Mouse (Mus musculus) liver, embryonic 13.5 days (tissue): ENCODE results near the gene Zfp14. TPM values are rescaled to one million over a fixed set of nuclear protein-coding genes. Genes with fewer than 3 reads are reported as not detected.

ENCODE experiments used
- ATAC-seq: fragments of 200-750 bp; cut with Nextera tagmentation; 2 replicates; pipeline ENCODE4 v1.8.0; 2017; ENCODE audit warnings: low read depth, mild to moderate bottlenecking, moderate number of reproducible peaks, moderate library complexity
- DNase-seq: peaks from one replicate; pipeline ENCODE4 v3.0.0; 2022
- H3K27ac ChIP-seq: fragments of 300-500 bp; sonication (generic); 2 replicates; pipeline ENCODE4 v1.5.1; 2015; ENCODE audit warnings: moderate library complexity, mild to moderate bottlenecking, inconsistent platforms
- H3K27me3 ChIP-seq: fragments of 300-500 bp; sonication (generic); 2 replicates; pipeline ENCODE4 v1.6.1; 2015; ENCODE audit warnings: mild to moderate bottlenecking, inconsistent platforms
- H3K36me3 ChIP-seq: fragments of 300-500 bp; sonication (generic); 2 replicates; pipeline ENCODE4 v1.6.1; 2015; ENCODE audit warnings: mild to moderate bottlenecking, inconsistent platforms
- H3K4me1 ChIP-seq: fragments of 300-500 bp; sonication (generic); replicated peaks from 2 replicates; pipeline ENCODE4 v1.6.1; 2015; ENCODE audit warnings: inconsistent platforms
- H3K4me2 ChIP-seq: fragments of 300-500 bp; sonication (generic); 2 replicates; pipeline ENCODE4 v1.6.1; 2015; ENCODE audit warnings: inconsistent platforms, mild to moderate bottlenecking, moderate library complexity
- H3K4me3 ChIP-seq: fragments of 300-500 bp; sonication (generic); replicated peaks from 2 replicates; pipeline ENCODE4 v1.5.1; 2015; ENCODE audit warnings: mild to moderate bottlenecking, inconsistent platforms
- H3K9ac ChIP-seq: fragments of 300-500 bp; sonication (generic); 2 replicates; pipeline ENCODE4 v1.6.1; 2015; ENCODE audit warnings: mild to moderate bottlenecking, inconsistent platforms
- H3K9me3 ChIP-seq: fragments of 300-500 bp; sonication (generic); replicated peaks from 2 replicates; pipeline ENCODE4 v1.6.1; 2016; ENCODE audit warnings: inconsistent platforms
- WGBS: fragments of 180-500 bp; shearing (Covaris S2); methylation state at CpG from one replicate; pipeline ENCODE4 v1.1.7; 2015; ENCODE audit not compliant: insufficient replicate concordance; 5-methylcytosine and 5-hydroxymethylcytosine counted together
- polyA plus RNA-seq: library from polyadenylated mRNA; unstranded; fragments of >200 nt; fragmentation: Nextera tagmentation; extraction: Ambion mirVana; gene quantifications from 2 replicates; pipeline ENCODE4 v1.2.1, GENCODE M21; 2015

The Zfp14 gene
- polyA plus RNA-seq = 0.29 and 0.41 TPM in 2 replicates

DNA sequence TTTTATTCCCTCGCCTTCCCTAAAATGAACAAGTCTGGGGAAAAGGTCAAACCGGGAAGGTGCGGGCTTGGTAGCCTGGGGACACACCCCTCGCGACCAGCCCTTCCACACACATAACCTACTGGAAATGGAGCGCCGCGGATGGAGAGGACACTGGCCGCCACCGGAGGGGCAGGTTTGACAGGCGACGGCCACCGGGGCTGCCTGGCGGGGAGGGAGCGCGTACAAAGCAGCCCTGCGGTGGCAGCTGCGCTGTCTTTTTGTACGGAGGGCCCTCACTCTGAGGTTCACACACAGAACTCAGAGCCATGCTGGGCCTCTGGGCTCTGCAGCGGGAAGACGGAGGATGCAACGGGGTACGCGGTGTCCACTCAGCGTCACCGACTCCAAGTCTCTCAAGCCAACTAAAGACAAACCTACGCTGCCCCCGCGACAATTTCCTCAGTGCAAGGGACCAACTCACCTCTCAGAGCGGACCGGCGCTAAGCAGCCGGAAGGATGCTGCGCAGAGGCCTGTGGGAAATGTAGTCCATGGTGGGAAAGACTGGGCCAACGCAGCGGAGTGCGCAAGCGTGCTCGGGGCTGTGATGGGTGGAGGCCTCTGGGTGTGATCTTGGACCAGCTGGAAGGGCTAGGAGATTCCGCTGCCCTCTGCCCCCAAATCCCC is at the start of gene Zfp14:
TSS of gene Zfp14 (minus strand) at position 499 of the 667 bp plus-strand sequence.
- Histone ChIP-seq H3K9me3 (no peaks in the 10 kb centered on the region), H3K4me3 (peak within 1 kb of the TSS; percentile 78), H3K27me3 (no peaks in the 10 kb centered on the region), H3K27ac (peak within 1 kb of the TSS; percentile 51), H3K4me1 (peaks cover 16% of the 10 kb centered on the region), H3K9ac (peak within 1 kb of the TSS; percentile 75), H3K4me2 (peak within 1 kb of the TSS; percentile 95), H3K36me3 (peaks cover 1% of the 10 kb centered on the region)
- WGBS = 1% methylated on average over 40 of the region's 40 CpGs
- DNase-seq (peak; percentile 74), ATAC-seq (peak; percentile 100)

DNA sequence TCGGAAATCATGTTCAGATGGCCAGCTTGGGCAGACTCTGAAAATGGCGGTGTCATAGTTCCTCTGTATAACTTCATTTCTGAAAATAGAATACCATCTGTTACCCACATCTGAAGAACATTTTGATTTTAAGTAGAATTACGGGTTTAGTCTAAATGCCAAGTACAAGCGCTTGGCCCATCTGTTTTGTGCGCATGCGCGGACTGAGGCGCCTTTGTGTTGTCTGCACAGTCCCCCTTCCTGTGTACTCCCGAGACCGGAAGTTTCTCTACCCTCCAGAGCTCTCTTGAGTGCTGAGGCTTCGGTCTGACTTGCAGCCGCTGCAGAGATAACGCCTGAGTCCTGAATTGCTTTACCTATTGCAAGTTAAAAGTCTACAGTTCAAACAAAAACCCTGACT is 48.1 kb upstream of the Zfp14 start:
- peaks cover 31% of the 10 kb centered on the region for H3K36me3 ChIP-seq
- no peak overlapping the region for H3K9ac ChIP-seq
- no peak overlapping the region for H3K27ac ChIP-seq
- H3K4me1 ChIP-seq = peaks cover 30% of the 10 kb centered on the region
- no peak overlapping the region for H3K4me3 ChIP-seq
- ATAC-seq (no peak), DNase-seq (no peak)
- no peaks in the 10 kb centered on the region for H3K27me3 ChIP-seq
- H3K4me2 ChIP-seq = no peak overlapping the region
- WGBS = 78% methylated on average over 13 of the region's 13 CpGs
- peaks cover 6% of the 10 kb centered on the region; the same call in 1 of the 2 replicates for H3K9me3 ChIP-seq

GRCm38 (mm10) chr7:30095551-30096125 is 44.5 kb upstream of the Zfp14 start:
- Histone ChIP-seq H3K4me1 (peaks cover 48% of the 10 kb centered on the region), H3K9ac (peak overlapping the region; percentile 62), H3K9me3 (no peaks in the 10 kb centered on the region), H3K4me3 (peak overlapping the region; percentile 74), H3K27me3 (no peaks in the 10 kb centered on the region), H3K4me2 (peak overlapping the region; percentile 81), H3K27ac (no peak overlapping the region; the same call in 1 of the 2 replicates), H3K36me3 (peaks cover 7% of the 10 kb centered on the region; the same call in 1 of the 2 replicates)
- no peak for DNase-seq
- WGBS = 19% methylated on average over 5 of the region's 5 CpGs
- ATAC-seq = no peak

GRCm38 (mm10) chr7:30094646-30095429 is 43.7 kb upstream of the Zfp14 start, which contains the start of gene Zfp260:
TSS of gene Zfp260 (plus strand) at chr7:30094777.
- Histone ChIP-seq H3K27me3 (no peaks in the 10 kb centered on the region), H3K36me3 (peaks cover 3% of the 10 kb centered on the region; the same call in 1 of the 2 replicates), H3K4me3 (peak within 1 kb of the TSS; percentile 74), H3K4me1 (peaks cover 50% of the 10 kb centered on the region), H3K27ac (peak within 1 kb of the TSS; percentile 82), H3K9me3 (no peaks in the 10 kb centered on the region), H3K9ac (peak within 1 kb of the TSS; percentile 79), H3K4me2 (peak within 1 kb of the TSS; percentile 81)
- DNase-seq (peak; percentile 76), ATAC-seq (peak; percentile 69)
- under 1% methylated on average over 26 of the region's 26 CpGs for WGBS

DNA sequence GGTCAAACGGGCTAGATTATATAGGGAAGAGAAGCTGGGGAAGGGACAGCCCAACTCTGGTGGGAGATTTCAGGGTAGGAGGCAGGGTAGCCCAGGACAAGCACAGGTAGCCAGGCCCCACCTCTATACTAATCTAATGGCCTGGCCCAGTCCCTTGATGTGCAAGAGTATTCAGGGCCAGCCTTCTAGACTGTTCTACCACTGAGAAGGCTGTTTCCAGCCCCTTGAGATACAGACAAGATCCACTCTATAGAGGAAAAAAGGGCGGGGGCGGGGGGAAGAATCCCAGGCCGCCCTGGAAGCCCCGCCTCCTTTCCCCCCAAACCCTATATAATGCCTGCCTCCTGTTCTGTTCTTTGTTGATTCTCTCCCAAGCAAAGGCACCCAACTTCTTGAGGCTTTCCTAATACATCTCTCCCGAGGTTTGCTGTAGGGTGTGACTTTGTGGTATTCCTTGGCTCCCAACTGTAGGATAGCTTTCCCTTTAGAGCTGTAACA is 42.8 kb upstream of the Zfp14 start:
- no peak for ATAC-seq
- peak overlapping the region; percentile 81 for H3K4me2 ChIP-seq
- no peaks in the 10 kb centered on the region for H3K27me3 ChIP-seq
- H3K4me3 ChIP-seq = peak overlapping the region; percentile 74
- peaks cover 58% of the 10 kb centered on the region for H3K4me1 ChIP-seq
- WGBS = 64% methylated on average over 6 of the region's 6 CpGs
- no peaks in the 10 kb centered on the region for H3K9me3 ChIP-seq
- H3K27ac ChIP-seq = no peak overlapping the region; the same call in 1 of the 2 replicates
- H3K9ac ChIP-seq = no peak overlapping the region
- no peak for DNase-seq
- H3K36me3 ChIP-seq = 0 out of 2 replicates have a peak, but pooled peaks cover 2% of the 10 kb centered on the region

GRCm38 (mm10) chr7:30092666-30093065 is 41.5 kb upstream of the Zfp14 start:
- no peaks in the 10 kb centered on the region for H3K9me3 ChIP-seq
- H3K27ac ChIP-seq = no peak overlapping the region
- no peak for DNase-seq
- H3K9ac ChIP-seq = no peak overlapping the region
- H3K4me3 ChIP-seq = no peak overlapping the region
- peaks cover 55% of the 10 kb centered on the region for H3K4me1 ChIP-seq
- no peak for ATAC-seq
- WGBS = 66% methylated on average over 9 of the region's 9 CpGs
- no peaks in the 10 kb centered on the region for H3K36me3 ChIP-seq
- H3K4me2 ChIP-seq = no peak overlapping the region
- H3K27me3 ChIP-seq = no peaks in the 10 kb centered on the region

DNA sequence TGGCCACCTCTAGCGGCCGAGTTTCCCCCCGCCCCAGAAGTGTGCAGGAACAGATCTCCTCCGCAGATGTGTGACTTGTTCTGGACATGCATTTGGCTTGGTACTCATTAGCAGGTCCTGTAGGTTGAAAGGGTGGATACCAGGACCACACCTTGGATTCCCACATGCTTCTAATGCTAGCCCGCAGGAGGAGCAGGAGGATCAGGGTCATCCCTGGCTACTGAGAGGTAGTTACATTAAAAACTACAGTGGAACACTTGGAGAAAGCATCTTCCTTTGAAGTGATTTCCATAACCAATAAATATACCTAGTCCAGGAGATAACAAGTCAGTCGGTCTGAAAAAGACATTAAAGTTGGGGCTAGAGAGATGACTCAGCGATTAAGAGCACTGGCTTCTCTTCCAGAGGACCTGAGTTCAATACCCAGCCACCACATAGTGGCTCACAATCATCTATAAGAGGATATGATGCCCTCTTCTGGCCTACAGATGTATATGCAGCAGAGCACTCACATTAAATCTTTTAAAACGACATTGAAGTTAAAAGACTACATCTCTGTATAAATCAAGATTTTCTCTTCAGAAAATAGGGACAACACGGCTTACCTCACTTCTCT is 39.9 kb upstream of the Zfp14 start:
- WGBS = 5% methylated on average over 9 of the region's 9 CpGs
- H3K9me3 ChIP-seq = no peaks in the 10 kb centered on the region
- no peak for DNase-seq

DNA sequence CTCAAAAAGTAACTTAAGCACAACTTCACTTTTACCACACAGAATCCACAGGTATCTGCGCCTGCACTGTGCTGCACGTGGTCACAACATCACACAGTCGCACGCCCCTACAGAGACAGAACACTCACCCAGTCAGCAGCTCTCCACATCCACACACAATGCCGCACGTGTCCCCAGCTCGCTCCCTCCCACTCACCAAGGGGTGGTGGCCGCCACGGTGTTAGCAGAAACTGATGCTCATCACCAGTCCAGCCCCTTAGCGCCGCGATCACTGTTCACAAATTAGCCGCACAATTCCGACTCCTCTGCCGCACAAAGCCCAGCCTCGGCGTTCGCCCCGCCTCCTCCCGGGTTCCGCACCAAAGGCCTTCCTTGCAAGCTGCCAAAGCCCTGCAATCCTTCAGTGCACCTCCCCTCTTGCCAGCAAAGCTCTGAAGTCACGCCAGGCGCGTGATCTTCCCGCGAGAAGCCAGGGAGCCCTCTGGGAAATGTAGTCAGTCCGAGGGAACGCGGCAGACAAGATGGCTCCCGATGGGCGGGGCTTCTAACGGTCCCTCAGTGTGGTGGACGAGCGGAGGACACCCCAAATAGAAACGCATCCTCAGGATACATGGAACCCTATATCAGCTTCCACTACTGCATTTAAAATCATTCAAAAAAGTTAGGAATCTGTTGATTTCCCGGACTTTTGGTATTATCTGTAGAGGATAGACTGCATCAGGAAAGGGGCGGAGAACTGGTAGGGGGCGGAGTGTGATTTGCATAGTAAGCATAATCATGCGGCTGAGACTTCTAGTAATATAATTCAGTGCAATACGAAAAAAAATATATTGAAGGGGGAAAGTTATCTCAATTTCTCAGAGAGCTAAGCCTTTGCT is 39.2 kb upstream of the Zfp14 start, which contains the start of the genes Gm26920 and Zfp566:
TSS of gene Gm26920 (minus strand) at position 319 of the 878 bp plus-strand sequence.
TSS of gene Zfp566 (minus strand) at position 436 of the 878 bp plus-strand sequence.
- under 1% methylated on average over 40 of the region's 40 CpGs for WGBS
- H3K9ac ChIP-seq = peak within 1 kb of the TSS; percentile 72
- peaks cover 36% of the 10 kb centered on the region for H3K4me1 ChIP-seq
- no peaks in the 10 kb centered on the region for H3K27me3 ChIP-seq
- peaks cover 7% of the 10 kb centered on the region for H3K36me3 ChIP-seq
- peak within 1 kb of the TSS; percentile 88 for H3K27ac ChIP-seq
- H3K4me3 ChIP-seq = peak within 1 kb of the TSS; percentile 68
- peak; percentile 92 for DNase-seq
- no peaks in the 10 kb centered on the region for H3K9me3 ChIP-seq
- peak within 1 kb of the TSS; percentile 78 for H3K4me2 ChIP-seq
- peak; percentile 93 for ATAC-seq

More for the DNA sequence above, 39.9 kb upstream of the Zfp14 start:
- H3K4me1 ChIP-seq = peaks cover 42% of the 10 kb centered on the region
- no peaks in the 10 kb centered on the region; the same call in 1 of the 2 replicates for H3K36me3 ChIP-seq
- H3K4me2 ChIP-seq = peak overlapping the region; percentile 78
- ATAC-seq = no peak
- peak overlapping the region; percentile 68 for H3K4me3 ChIP-seq
- no peaks in the 10 kb centered on the region for H3K27me3 ChIP-seq
- peak overlapping the region; percentile 55 for H3K9ac ChIP-seq
- H3K27ac ChIP-seq = peak overlapping the region; percentile 88

GRCm38 (mm10) chr7:30089405-30089804 is 38.2 kb upstream of the Zfp14 start:
- H3K27ac ChIP-seq = peak overlapping the region; percentile 15; the same call in 1 of the 2 replicates
- H3K36me3 ChIP-seq = peaks cover 16% of the 10 kb centered on the region
- ATAC-seq (no peak), DNase-seq (no peak)
- peak overlapping the region; percentile 78 for H3K4me2 ChIP-seq
- 20% methylated on average over 6 of the region's 6 CpGs for WGBS
- no peaks in the 10 kb centered on the region for H3K9me3 ChIP-seq
- H3K27me3 ChIP-seq = no peaks in the 10 kb centered on the region
- H3K4me3 ChIP-seq = peak overlapping the region; percentile 68
- peaks cover 35% of the 10 kb centered on the region for H3K4me1 ChIP-seq
- peak overlapping the region; percentile 72 for H3K9ac ChIP-seq

DNA sequence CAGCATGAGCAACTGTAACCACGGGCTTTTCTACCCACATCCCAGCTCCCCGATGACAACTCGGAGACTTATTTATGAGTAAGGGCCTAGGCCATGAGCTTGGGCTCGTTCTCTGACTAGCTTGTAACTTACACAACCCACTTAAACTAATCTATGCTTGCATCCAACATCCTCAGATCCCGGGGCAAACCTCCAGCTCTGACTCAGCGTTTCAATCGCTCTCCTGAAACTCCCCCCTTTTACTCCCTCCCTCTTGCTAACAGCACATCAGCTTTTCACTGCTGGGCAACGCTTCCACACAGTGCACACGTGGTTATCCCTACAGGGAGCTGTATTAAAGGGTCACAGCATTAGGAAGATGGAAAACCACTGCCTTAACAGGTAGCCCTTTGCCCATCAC is 35.3 kb upstream of the Zfp14 start:
- Histone ChIP-seq H3K9me3 (no peaks in the 10 kb centered on the region), H3K4me1 (peaks cover 23% of the 10 kb centered on the region), H3K36me3 (peaks cover 17% of the 10 kb centered on the region), H3K9ac (no peak overlapping the region), H3K27ac (no peak overlapping the region), H3K4me2 (no peak overlapping the region), H3K4me3 (no peak overlapping the region), H3K27me3 (no peaks in the 10 kb centered on the region)
- ATAC-seq (no peak), DNase-seq (no peak)
- 71% methylated on average over 9 of the region's 9 CpGs for WGBS
